ENCODE assay signal across 8 mouse cellular contexts in genomic region chr15:103257790-103258728, GRCm38 (mm10). TPM values are rescaled to one million over a fixed set of nuclear protein-coding genes. Genes with fewer than 3 reads are reported as not detected.
DNase-seq lines count a peak whose midpoint lies in the region; ATAC-seq lines count a peak whose summit lies in the region.

Gene Nfe2 (minus strand): TSS chr15:103258403.

- peak within 1 kb of the TSS; percentile 74 for H3K4me2 ChIP-seq in heart, embryonic 16.5 days (ENCODE audit: low read depth, low read length)

- ATAC-seq in heart, embryonic 16.5 days (replicated peaks; ENCODE audit: extremely low read depth, insufficient read depth, low FRiP score) = peak; percentile 84

- H3K27ac ChIP-seq in heart, embryonic 16.5 days (ENCODE audit: low read length) = peak within 1 kb of the TSS; percentile 61

- peaks cover 22% of the 10 kb centered on the region for H3K4me1 ChIP-seq in heart, embryonic 16.5 days (ENCODE audit: control insufficient read depth, insufficient read depth, low read length)
- H3K4me1 ChIP-seq in megakaryocyte, embryonic 14.5 days = peaks cover 70% of the 10 kb centered on the region

- H3K9ac ChIP-seq in heart, embryonic 16.5 days (ENCODE audit: low read length) = peak within 1 kb of the TSS; percentile 70

- H3K4me3 ChIP-seq in heart, embryonic 16.5 days (ENCODE audit: low read length) = peak within 1 kb of the TSS; percentile 45
- peak within 1 kb of the TSS; percentile 97 for H3K4me3 ChIP-seq in megakaryocyte, embryonic 14.5 days (replicated peaks)

- no peaks in the 10 kb centered on the region for H3K9me3 ChIP-seq in heart, embryonic 16.5 days (replicated peaks; ENCODE audit: control insufficient read depth, low read length)
- H3K9me3 ChIP-seq in megakaryocyte, embryonic 14.5 days = no peaks in the 10 kb centered on the region

- H3K27me3 ChIP-seq in heart, embryonic 16.5 days (ENCODE audit: control insufficient read depth, insufficient read depth, low read length) = no peaks in the 10 kb centered on the region
- H3K27me3 ChIP-seq in megakaryocyte, embryonic 14.5 days (replicated peaks) = no peaks in the 10 kb centered on the region

- peak; percentile 65 for DNase-seq in layer of hippocampus, adult 9-11 months
- no peak for DNase-seq in layer of hippocampus, adult 8-10 months (ENCODE audit: low spot score in 2 of 2)
- DNase-seq in embryo, embryonic 11 days = peak; percentile 65
- DNase-seq in kidney, postnatal 14 days = peak; percentile 64
- DNase-seq in spleen, postnatal 4 days (ENCODE audit: low spot score in 2 of 2) = peak; percentile 95 to 96
- DNase-seq in MN1 (ENCODE audit: low spot score) = no peak

- 6% methylated on average over 15 of the region's 15 CpGs for WGBS in heart, embryonic 16.5 days

- H3K36me3 ChIP-seq in heart, embryonic 16.5 days (ENCODE audit: control insufficient read depth, insufficient read depth) = no peaks in the 10 kb centered on the region
- peaks cover 12% of the 10 kb centered on the region for H3K36me3 ChIP-seq in megakaryocyte, embryonic 14.5 days (replicated peaks; ENCODE audit: low read length)

RNA-seq across cellular contexts. Expression of gene Nfe2, which starts in this region (rescaled TPM):
- total RNA-seq in layer of hippocampus, adult 8-10 months (2022) = not detected
- 3.3 and 3.9 TPM in 2 replicates for polyA plus RNA-seq in heart, embryonic 16.5 days (2015; fragmentation: Nextera tagmentation; extraction: Ambion mirVana)
- 321 and 342 TPM in 2 replicates for polyA plus RNA-seq in megakaryocyte, embryonic 14.5 days (2012; ENCODE audit: insufficient read depth, low replicate concordance)

Comparison
In these comparisons a context has a peak if more than half of its experiments do, and no peak if none do; other contexts are left out.
1. RNA of gene Nfe2 (polyA plus RNA-seq): 321 to 342 TPM in megakaryocyte, embryonic 14.5 days; 3.3 to 3.9 TPM in heart, embryonic 16.5 days; every median in the first group is over 10 times any median in the second.
2. DNase-seq: peak in layer of hippocampus, adult 9-11 months (single experiment), embryo, embryonic 11 days (single experiment), kidney, postnatal 14 days (single experiment) and spleen, postnatal 4 days (2 of 2); none in layer of hippocampus, adult 8-10 months (0 of 2) and MN1 (single experiment).